Mouse (Mus musculus) regulatory T cell (primary cell): ENCODE measurements around the gene Vmn2r27.

Experiments used
- in situ Hi-C: fragments of 300-600 bp; cut with MboI, MseI; formaldehyde crosslinking; loops from one replicate; pipeline ENCODE4 v1.15.1; 2025; ENCODE audit warnings: high pct_unique_total_duplicates

Vmn2r27 gene

DNA sequence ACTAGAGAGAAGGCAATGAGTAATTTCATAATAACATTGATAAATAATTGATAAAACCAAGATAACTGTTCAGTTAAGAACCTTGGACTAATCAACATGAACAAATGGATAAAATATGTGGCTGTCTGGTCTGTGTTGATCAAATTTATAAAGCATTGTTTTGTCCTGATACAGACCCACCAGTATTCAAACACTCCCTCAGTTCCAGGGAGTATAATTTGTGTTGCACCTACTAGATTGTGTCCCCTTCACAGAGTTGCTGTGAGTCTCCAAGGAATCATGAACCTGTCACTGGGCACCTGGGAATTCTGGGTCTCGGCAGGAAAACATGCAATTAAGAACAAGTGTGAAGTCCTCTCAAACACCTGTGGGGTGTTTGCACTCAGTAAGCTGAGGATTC is at the start of gene Vmn2r27:
Gene Vmn2r27, minus strand, starts transcription at position 101 of the 400 bp plus-strand sequence.
- in situ Hi-C loops, result no loop called here

DNA sequence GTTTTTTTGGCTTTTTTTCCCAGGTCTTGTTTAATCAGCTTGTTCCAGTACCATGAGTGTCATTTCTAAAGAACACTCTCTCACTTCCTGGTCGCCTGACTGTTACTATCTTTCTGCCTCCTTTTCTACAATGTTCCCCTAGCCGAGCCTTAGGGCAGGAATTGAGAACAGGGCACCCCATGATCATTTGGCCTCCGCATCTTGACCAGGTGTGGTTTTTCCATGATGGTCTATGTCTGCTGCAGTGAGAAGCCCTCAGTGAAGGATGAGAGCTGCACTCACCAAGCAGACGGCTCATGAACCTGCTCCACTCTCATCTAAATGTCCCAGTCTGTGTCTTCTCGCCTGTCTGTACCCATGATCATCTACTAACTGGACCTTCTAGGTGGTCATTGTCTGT is 46.6 kb upstream of the Vmn2r27 start:
- in situ Hi-C loops, result no loop called here

DNA sequence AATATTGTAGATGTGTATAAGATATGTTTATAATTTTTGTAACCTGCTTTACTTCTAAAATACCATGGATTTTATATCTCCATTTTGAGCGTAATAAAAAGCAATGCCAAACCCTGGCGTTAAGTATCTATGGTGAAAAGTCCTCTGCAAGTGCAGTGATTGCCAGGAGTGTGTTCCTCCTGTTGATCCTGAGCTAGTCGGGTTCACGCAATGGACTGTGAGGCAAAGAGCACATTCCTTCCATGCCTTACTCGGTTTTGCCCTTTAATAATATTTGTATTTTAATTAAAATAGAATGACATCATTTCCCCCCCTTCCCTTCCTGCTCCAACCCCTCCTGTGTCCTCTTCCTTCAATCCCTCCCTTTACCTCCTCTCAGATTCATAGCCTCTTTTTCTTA is 46.0 kb upstream of the Vmn2r27 start:
- in situ Hi-C loops, result no loop called here

DNA sequence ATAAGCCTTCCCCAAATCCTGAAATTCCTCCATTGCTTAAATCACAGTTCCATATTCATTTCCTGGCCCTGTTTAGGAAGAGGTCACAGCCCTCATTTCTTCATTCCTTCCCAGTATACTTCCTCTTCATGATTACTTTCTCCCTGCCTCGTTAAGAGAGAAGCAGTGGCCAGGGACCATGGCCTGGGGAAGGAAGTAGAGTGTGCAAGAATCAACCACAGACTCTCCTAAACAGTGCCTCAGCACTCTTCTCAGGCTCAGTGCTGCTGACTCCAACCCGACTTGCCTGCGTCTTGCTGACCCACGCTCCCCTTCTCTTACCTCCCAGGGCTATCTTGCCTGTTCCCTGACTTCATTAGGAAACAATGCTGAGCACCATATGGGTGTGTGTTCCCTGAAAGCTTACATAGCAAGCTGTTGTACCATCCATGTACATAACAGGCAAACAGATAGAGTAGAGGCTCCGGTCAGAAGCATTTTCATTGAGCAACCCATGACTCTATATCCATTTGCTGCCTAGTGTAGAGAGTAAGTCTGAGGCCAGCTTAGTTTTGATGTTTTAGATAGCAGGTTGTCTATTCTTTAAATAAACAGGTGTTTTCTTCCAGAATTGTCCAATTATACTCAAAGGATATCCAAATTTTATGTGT is 41.7 kb upstream of the Vmn2r27 start:
- in situ Hi-C loops, result no loop called here

DNA sequence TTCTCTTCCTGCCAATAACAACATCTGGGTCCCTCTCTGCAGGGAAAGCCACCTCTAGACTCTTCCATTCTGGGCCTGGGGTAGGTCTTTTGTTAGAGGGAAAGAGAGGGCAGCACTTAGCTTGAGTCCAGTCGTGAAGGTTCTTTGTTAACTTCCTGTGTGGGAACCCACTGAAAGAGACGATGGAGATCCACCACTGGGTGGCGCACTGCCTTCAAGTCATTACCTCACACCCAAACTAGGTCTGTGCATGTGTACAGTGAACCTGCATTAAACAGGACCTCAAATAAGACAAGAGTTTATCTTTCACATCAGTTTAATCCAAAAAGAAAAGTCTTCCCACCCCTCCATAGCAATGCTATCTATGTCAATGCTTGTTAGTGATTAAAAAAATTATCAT is 31.0 kb upstream of the Vmn2r27 start:
- in situ Hi-C loops, result no loop called here

DNA sequence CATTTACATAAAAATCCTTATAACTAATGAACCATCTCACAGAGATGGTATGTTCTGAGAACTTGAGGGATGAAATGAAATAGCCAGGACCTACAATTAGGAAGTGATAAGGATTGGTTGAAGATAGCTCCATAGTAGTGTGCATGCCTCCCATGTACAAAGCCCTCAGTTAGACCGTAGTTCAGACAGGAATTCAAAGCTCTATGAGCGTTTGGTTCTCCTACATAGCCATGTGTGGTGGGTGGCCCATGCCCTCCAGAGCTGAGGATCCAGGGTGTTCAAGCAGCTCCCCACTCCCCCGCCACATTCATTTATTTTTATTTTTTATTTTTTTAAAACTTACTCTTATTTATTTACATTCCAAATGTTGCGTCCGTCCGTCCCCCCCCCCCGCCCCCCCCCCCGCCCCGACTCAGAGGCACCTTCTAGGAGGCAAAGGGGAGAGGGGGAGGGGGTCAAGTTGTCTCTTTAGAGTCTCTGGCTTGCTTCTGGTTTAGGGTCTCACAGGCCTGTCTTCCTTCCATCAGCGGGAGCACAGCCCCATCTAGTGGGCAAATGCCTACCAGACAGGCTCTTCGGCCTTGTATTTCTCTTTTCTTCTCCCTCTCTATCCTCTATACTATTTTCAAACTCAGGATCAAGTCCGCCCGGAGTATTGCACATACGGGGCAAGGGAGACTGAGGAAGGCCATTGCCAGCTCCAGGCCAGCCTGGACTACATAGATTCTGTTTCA is 28.7 kb upstream of the Vmn2r27 start:
- in situ Hi-C loops, result no loop called here

DNA sequence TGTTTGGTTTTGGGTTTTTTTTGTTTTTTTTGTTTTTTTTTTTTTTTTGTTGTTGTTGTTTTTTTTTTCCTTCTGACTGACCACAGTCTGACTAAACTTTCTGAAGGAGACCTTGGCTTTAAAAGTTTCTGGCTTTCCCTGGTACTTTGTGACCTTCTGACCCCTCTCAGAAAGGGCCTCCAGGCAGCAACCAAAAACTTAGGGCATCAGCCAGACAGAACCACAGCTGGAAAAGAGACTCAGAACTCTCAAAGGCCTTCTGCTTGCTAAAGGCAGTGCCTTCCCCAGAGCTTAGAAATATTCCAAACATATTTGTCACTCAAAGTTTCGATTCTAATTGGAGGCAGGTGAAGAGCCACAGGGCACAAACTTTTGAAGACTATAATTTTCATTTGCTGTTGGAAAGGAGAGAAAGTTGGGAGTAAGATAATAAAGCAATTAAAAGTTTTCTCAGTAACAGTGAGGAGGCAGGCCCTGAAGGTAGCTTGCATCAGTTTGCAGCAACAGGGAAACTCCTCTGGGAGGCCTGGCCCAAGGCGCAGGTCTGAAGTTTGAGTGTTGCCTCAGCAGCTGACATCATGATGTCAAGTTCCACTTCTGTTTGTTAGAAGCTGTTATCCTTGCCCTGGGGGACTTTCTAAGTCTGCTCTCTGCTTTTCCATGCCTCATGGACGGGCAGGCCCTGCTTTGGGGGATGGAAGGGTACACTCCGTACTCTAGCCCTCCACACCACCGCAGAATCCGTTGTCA is 24.2 kb upstream of the Vmn2r27 start:
- in situ Hi-C loops, result loop anchor here (5.0 kb wide), 1 partner anchor 324 kb away; no protein-coding TSS in a partner anchor

DNA sequence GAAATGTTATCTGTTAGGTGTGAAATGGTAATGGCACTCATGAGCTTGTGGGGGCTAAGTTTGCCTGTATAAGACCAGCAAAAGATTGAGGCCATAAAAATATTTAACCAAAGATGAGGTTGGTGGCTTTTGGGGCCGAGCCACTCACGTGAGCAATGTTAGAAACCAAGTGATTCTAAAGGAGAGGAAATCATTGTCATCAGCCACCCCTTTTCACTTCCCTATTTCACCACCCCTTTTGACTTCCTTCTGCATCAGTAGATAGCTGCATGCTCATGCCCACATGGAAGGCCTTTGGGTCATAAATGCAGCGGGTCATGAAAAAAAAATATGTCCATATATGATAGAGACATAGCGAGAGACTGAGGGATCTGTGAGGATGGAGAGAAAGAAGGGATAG is 29.5 kb downstream of the Vmn2r27 start:
- in situ Hi-C loops, result no loop called here

DNA sequence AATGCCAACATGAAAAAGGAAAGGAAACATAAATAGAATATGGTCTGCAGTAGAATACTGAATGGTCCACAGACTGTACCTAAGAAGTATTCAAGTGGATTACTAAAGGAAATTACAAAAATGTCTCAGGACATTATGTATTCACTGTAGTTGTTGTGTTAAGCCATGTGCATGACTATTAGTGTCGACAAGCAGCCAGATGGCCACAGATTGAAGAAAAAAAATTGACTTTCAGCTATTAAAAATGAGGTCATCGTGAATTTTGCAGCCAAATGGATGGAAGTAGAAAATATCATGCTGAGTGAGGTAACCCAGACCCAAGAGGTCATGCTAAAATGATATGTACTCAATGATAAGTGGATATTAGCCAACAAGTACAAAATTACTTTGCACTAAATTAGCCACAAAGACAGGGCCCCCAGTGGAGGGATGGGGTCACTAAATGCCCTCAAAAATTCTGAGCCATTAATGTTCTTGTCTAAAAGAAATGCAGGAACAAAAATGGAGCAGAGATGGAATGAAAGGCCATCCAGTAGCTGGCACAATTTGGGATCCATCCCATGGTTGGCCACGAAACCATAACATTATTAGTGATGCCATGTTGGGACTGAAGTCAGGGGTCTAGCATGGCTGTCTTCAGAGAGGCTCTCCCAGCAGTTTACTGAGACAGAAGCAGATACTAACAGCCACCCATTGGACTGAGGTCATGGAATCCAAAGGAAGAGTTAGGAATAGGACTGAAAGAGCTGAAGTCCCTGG is 63.0 kb downstream of the Vmn2r27 start:
- in situ Hi-C loops, result no loop called here

DNA sequence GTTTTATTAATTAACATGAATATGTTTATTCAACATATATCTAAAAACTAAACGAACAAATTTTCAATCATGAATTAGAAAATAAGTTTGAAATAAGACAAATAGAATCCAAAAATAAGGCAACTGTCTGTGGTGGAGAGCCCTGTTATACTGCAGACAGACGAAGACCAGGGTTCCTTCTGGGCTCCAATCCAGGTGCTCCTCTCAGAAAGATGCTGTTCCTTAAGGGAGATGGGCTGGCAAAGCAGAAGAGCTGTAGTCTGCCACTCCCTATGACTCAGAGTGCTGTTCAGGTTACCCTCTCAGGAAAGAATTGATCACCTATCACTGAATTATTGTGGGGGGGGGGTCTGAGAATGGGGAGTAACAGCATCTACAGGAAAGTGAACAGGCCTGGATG is 65.1 kb downstream of the Vmn2r27 start:
- in situ Hi-C loops, result no loop called here

DNA sequence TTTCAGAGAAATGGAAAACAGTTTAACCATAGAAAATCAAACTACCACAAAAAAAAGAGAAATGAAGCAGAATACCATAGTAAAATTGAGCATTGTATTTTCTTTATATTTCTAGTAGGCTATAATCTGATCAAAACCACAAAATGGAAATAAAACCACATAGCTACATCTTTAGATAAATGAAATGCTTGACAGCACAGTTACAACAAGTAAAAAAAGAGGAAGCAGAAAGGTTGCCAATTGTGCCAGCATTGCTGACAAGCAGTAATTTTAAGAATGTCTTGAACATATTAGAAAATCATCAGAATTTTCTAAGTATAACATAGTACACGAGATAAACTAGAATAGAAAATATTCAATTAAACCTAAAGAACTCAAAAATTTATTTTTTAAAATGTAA is 81.8 kb downstream of the Vmn2r27 start:
- in situ Hi-C loops, result no loop called here
